Mouse (Mus musculus): ENCODE data around the gene Clcn3.

- TF ChIP-seq CTCF (conservative IDR thresholded peaks at IDR 0.05; ENCODE audit: insufficient read depth, insufficient read length, low read depth, low read length): no peak
- peak; percentile 89 for TF ChIP-seq POLR2A (IDR thresholded peaks at IDR 0.05; ENCODE audit: low read depth, low read length)
Measured at GRCm38 (mm10) chr8:60982701-60983687, at the start of gene Clcn3.
